Mouse (Mus musculus) C2C12 (cell line): ENCODE data around the gene Xrcc2.

ENCODE experiments used
- CTCF ChIP-seq: IDR thresholded peaks from one replicate; pipeline ENCODE4 v1.5.1; 2011; ENCODE audit not compliant: control insufficient read depth, insufficient read depth, insufficient read length
- MAX ChIP-seq: IDR thresholded peaks from one replicate; pipeline ENCODE4 v1.6.1; 2011; ENCODE audit warnings: mild to moderate bottlenecking, control low read depth
- MYOG ChIP-seq: IDR thresholded peaks from one replicate; pipeline ENCODE4 v1.6.1; 2011; ENCODE audit not compliant: control insufficient read depth, insufficient read length; ENCODE audit errors: extremely low read depth

GRCm38 (mm10) chr5:25753556-25754235 is 48.1 kb upstream of the Xrcc2 start:
- no peak for TF ChIP-seq CTCF
- TF ChIP-seq MYOG: no peak
- TF ChIP-seq MAX: no peak
